Mouse (Mus musculus) heart, embryonic 14.5 days (tissue): ENCODE measurements around the gene Cerk. TPM values are rescaled to one million over a fixed set of nuclear protein-coding genes. Genes with fewer than 3 reads are reported as not detected.
A peak's percentile ranks its signal among the peaks of the same experiment; 100 is the strongest.
"Not testable (repeated sequence)": the region's sequence is repeated elsewhere in the genome, so short reads cannot be mapped to it uniquely, and the experiment has no call there.

Source experiments
- ATAC-seq: fragments of 200-750 bp; cut with Nextera tagmentation; 2 replicates; pipeline ENCODE4 v1.8.0; 2017; ENCODE audit warnings: low read depth, moderate TSS enrichment; ENCODE audit not compliant: insufficient number of reproducible peaks, insufficient read depth, low FRiP score
- H3K27ac ChIP-seq, 2 experiments: fragments of 200-500 bp in 1 of 2; fragments of 300-500 bp in 1 of 2; sonication (generic) in 1 of 2; replicated peaks in 1 of 2; 2 replicates each; pipeline ENCODE4 v1.5.1; 2012 to 2014; ENCODE audit warnings: low read depth in 2 of 2, low read length in 2 of 2, control low read depth in 1 of 2, mild to moderate bottlenecking in 1 of 2, mixed read lengths in 1 of 2; ENCODE audit not compliant: control insufficient read depth in 1 of 2, insufficient read depth in 1 of 2
- H3K27me3 ChIP-seq: fragments of 300-500 bp; sonication (generic); 2 replicates; pipeline ENCODE4 v1.6.1; 2014; ENCODE audit warnings: mild to moderate bottlenecking, low read length, control low read depth; ENCODE audit not compliant: control insufficient read depth, insufficient read depth
- H3K36me3 ChIP-seq: fragments of 300-500 bp; sonication (generic); 2 replicates; pipeline ENCODE4 v1.6.1; 2014; ENCODE audit warnings: mild to moderate bottlenecking, control low read depth, low read length, mixed read lengths; ENCODE audit not compliant: control insufficient read depth, insufficient read depth
- H3K4me1 ChIP-seq, 2 experiments: fragments of 200-500 bp in 1 of 2; fragments of 300-500 bp in 1 of 2; sonication (generic) in 1 of 2; 2 replicates each; pipeline ENCODE4 v1.6.1; 2012 to 2014; ENCODE audit warnings: low read length in 2 of 2, control low read depth in 1 of 2, mixed read lengths in 1 of 2; ENCODE audit not compliant: control insufficient read depth in 2 of 2, insufficient read depth in 2 of 2
- H3K4me2 ChIP-seq: fragments of 300-500 bp; sonication (generic); 2 replicates; pipeline ENCODE4 v1.6.1; 2014; ENCODE audit warnings: mild to moderate bottlenecking, low read length
- H3K4me3 ChIP-seq, 2 experiments: fragments of 200-500 bp in 1 of 2; fragments of 300-500 bp in 1 of 2; sonication (generic) in 1 of 2; 2 replicates each; pipeline ENCODE4 v1.5.1; 2012 to 2014; ENCODE audit warnings: low read length in 2 of 2, mild to moderate bottlenecking in 2 of 2, control low read depth in 1 of 2, low read depth in 1 of 2, moderate library complexity in 1 of 2; ENCODE audit not compliant: control insufficient read depth in 1 of 2, insufficient read depth in 1 of 2
- H3K9ac ChIP-seq: fragments of 300-500 bp; sonication (generic); 2 replicates; pipeline ENCODE4 v1.6.1; 2014; ENCODE audit warnings: mild to moderate bottlenecking, low read length
- H3K9me3 ChIP-seq: fragments of 300-500 bp; sonication (generic); 2 replicates; pipeline ENCODE4 v1.6.1; 2016; ENCODE audit warnings: low read length, control low read depth; ENCODE audit not compliant: control insufficient read depth
- WGBS: fragments of 180-500 bp; shearing (Covaris S2); extraction: QIAGEN DNeasy Blood & Tissue Kit; methylation state at CpG from one replicate; pipeline ENCODE4 v1.1.7; 2014; 5-methylcytosine and 5-hydroxymethylcytosine counted together
- polyA plus RNA-seq: library from polyadenylated mRNA; unstranded; fragments of >200 nt; fragmentation: Nextera tagmentation; extraction: Ambion mirVana; gene quantifications from 2 replicates; pipeline ENCODE4 v1.2.1, GENCODE M21; 2014

Gene Cerk
- polyA plus RNA-seq, 1 experiment from 2014 or later, result 16.1 TPM

DNA sequence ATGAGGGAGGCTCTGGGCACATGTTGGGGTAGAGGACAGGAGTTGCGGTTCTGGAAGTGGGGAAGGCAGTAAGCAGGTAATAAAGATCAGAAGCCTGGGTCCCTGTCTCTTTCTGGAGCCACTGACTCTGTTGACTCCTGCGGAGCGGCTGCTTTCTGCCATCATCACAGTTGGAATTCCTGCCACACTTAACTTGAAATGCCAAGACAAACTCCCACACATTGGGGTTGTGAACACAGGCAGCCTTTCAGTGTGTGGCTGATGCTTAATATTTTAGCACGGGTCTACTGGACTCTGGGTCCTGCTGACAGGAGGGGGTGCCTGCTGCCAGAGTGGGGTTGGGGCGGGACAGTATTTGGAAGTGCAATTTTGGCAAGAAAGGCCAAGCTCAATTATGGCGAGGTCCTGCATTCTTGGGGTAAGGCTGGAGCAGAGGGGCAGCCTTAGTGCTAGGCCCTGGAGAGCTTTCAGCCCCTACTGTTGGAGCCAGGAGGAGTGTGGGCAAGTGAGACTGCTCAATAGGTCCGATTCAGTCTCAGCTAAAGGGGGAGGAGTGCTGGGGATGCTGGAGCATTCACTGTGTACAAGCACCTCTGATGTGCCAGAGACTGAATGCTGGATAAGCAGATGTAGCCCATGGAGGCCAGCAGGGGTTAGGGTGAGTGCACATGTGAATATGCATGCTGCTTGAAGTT lies 33.7 kb upstream of the Cerk start:
- H3K4me1 ChIP-seq, result peaks cover 5% of the 10 kb centered on the region in 2 experiments
- no peak overlapping the region for H3K4me2 ChIP-seq
- H3K9me3 ChIP-seq, result no peaks in the 10 kb centered on the region
- no peak overlapping the region for H3K4me3 ChIP-seq
- no peak overlapping the region for H3K27ac ChIP-seq
- no peaks in the 10 kb centered on the region for H3K36me3 ChIP-seq
- no peak overlapping the region for H3K9ac ChIP-seq
- no peak for ATAC-seq
- 68% methylated on average over 7 of the region's 7 CpGs for WGBS
- H3K27me3 ChIP-seq, result no peaks in the 10 kb centered on the region

DNA sequence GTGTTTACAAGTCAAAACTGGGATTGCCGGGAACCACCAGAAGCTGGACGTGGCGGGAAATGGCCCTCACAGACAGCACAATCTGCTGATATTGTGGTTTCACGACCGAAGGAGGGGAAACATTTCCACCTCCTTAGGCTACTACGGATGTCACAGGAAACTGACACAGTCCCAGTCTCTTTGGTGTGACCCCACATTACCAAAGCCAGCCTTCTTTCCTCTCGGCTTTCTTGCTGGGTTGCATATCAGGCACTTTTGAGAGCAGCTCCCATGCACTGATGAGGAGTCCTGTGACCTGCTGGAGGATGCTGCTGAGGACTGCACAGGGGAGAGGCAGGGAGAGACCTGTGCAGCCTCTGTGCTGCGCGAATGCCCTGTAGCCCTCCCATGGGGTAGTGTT lies 30.7 kb upstream of the Cerk start:
- not testable (repeated sequence) for H3K9ac ChIP-seq, H3K27ac ChIP-seq, H3K4me3 ChIP-seq, H3K27me3 ChIP-seq, ATAC-seq, H3K36me3 ChIP-seq, H3K9me3 ChIP-seq, H3K4me2 ChIP-seq
- 82% methylated on average over 9 of the region's 9 CpGs for WGBS
- H3K4me1 ChIP-seq, result peaks cover 8 to 13% of the 10 kb centered on the region in 2 experiments

DNA sequence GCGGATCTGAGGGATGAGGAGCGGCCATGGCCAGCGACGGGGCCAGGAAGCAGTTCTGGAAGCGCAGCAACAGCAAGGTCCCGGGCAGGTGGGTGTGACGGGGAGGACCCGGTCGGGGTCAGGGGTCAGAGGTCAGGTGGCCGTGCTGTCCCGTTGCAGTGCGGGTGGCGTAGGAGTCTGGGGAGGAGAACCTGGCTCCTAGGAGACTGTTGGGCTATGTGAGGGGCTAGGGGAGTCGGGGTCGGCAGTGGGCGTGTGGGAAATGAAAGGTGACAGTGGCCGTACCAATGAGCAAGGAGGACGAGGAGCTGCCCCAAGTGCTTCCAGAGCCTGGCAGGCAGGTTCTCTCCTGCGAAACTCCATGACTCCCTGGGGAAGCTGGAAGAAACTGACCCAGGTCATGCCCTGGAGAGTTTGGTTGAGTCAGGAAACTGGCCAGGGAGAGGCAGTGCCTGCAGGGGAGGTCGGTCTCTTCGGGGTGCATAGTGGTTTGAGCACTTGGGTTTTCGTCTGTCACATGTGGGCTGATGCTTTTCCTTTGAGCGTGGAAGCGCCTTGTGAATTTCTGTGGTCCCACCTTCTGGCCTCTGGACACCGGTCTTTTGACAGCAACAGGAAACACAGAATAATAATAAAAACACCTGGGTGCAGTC lies 28.7 kb upstream of the Cerk start:
- WGBS, result 13% methylated on average over 25 of the region's 25 CpGs
- Histone ChIP-seq H3K27me3 (no peaks in the 10 kb centered on the region), H3K27ac (peak overlapping the region in 1 of 2 experiments; percentile 92; a peak in 2 of 4 replicates), H3K9ac (peak overlapping the region; percentile 84), H3K36me3 (0 out of 2 replicates have a peak, but pooled peaks cover 4% of the 10 kb centered on the region), H3K4me2 (peak overlapping the region; percentile 99), H3K4me1 (peaks cover 6 to 20% of the 10 kb centered on the region in 2 experiments), H3K9me3 (no peaks in the 10 kb centered on the region), H3K4me3 (peak overlapping the region; percentile 79 to 91)
- no peak for ATAC-seq

DNA sequence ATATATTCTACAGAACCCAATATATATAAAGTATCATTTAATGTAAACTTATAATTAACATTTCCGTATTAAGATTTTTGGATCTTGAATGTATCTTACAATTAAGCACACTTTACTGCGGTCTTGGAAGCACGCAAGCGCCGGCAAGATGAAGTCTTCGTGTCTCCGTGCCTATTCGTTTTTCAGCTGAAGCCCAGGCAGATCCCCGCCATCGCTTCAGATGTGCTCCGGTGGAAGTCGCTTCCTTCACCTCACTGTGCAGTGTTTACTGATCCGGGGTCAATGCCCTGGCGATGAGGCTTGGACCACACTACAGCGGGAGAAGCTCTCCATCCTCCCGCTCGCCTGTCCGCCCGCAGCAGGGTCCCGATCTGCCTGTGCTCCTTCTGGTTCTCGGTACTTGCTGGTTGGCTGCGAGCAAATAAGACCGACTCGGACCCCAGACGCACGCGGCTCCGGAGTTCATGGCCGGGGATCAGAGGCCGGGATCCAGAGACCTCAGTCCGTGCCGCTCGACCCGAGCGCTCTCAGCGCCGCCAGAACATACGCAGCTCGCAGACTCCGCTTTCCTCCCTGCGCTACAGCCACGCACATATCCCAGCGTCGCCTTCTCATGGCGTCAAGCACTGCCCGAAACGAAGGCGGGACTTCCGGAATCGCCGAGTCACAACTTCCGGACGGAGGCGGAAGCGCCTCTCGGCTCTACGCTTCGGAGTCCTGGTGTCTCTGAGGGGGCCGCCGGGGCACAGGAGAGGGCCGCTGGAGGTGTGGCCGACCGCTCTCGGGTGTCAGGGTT lies 28.0 kb upstream of the Cerk start, which contains the start of gene Tbc1d22a:
Gene Tbc1d22a (plus strand): TSS at position 707 of the 796 bp plus-strand sequence.
- H3K4me3 ChIP-seq, result peak within 1 kb of the TSS; percentile 79 to 91
- H3K36me3 ChIP-seq, result 0 out of 2 replicates have a peak, but pooled peaks cover 4% of the 10 kb centered on the region
- H3K4me1 ChIP-seq, result peaks cover 6 to 20% of the 10 kb centered on the region in 2 experiments
- peak; percentile 84 for ATAC-seq
- no peaks in the 10 kb centered on the region for H3K9me3 ChIP-seq
- peak within 1 kb of the TSS; percentile 84 for H3K9ac ChIP-seq
- under 1% methylated on average over 64 of the region's 64 CpGs for WGBS
- H3K27ac ChIP-seq, result peak within 1 kb of the TSS; percentile 85 to 92
- H3K4me2 ChIP-seq, result peak within 1 kb of the TSS; percentile 99
- no peaks in the 10 kb centered on the region for H3K27me3 ChIP-seq

DNA sequence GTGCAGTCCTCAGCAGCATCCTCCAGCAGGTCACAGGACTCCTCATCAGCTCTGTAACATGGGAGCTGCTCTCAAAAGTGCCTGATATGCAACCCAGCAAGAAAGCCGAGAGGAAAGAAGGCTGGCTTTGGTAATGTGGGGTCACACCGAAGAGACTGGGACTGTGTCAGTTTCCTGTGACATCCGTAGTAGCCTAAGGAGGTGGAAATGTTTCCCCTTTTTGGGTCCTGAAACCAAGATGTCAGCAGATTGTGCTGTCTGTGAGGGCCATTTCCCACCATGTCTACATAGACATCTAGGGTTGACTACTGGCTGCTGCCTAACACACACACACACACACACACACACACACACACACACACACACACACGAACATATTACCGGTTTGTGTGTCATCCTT lies 26.3 kb upstream of the Cerk start:
- 82% methylated on average over 5 of the region's 5 CpGs for WGBS
- peaks cover 6 to 20% of the 10 kb centered on the region in 2 experiments for H3K4me1 ChIP-seq
- not testable (repeated sequence) for H3K9ac ChIP-seq, H3K9me3 ChIP-seq, H3K4me2 ChIP-seq, H3K27ac ChIP-seq, H3K4me3 ChIP-seq, ATAC-seq, H3K27me3 ChIP-seq, H3K36me3 ChIP-seq

DNA sequence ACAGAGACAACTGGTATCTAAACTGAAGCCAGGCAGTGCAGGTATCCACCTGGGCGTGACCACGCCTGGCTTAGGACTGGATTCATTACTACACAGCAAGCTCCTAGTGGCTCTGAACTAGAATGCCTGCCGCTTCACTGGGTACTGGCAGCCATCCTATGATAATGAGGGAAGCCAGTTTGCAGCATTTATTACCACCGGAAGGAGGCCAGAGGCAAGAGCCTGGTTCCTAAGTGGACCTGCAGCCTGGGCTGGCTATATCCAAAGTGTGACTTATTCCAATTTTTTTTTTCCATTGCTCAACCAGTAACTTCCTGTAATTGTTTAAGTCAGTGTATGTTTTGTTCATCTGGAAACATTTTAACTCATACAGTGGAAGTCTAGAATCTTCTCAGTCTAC lies 20.4 kb upstream of the Cerk start:
- H3K27ac ChIP-seq, result peak overlapping the region; percentile 68 to 73; a peak in 3 of 4 replicates
- no peak for ATAC-seq
- H3K4me1 ChIP-seq, result peaks cover 7 to 11% of the 10 kb centered on the region in 2 experiments; a peak in 2 of 4 replicates
- H3K4me3 ChIP-seq, result no peak overlapping the region
- H3K9me3 ChIP-seq, result no peaks in the 10 kb centered on the region
- no peaks in the 10 kb centered on the region for H3K27me3 ChIP-seq
- H3K4me2 ChIP-seq, result no peak overlapping the region
- 0 out of 2 replicates have a peak, but pooled peaks cover under 1% of the 10 kb centered on the region for H3K36me3 ChIP-seq
- WGBS, result 58% methylated on average over 4 of the region's 4 CpGs
- H3K9ac ChIP-seq, result no peak overlapping the region

DNA sequence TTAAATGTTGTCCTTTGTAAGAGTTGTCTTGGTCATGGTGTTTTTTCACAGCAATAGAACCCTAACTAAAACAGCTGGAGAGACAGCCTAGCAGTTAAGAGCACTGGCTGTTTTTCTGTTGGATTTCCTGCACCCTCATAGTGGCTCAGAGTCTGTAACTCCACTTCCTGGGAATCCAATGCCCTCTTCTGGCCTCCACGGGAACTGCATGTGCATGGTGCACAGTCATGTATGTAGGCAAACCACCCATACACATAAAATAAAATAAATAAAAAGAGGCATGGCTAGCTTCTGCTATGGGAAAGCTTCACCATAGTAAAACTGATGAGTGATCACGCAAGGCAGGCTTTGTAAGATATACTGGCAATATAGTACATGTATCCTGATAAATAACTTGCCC lies 19.4 kb upstream of the Cerk start:
- Histone ChIP-seq H3K4me1 (peaks cover 1 to 11% of the 10 kb centered on the region in 2 experiments; a peak in 2 of 4 replicates), H3K9ac (no peak overlapping the region), H3K27me3 (no peaks in the 10 kb centered on the region), H3K9me3 (no peaks in the 10 kb centered on the region), H3K4me3 (no peak overlapping the region), H3K4me2 (no peak overlapping the region), H3K36me3 (no peaks in the 10 kb centered on the region), H3K27ac (no peak overlapping the region)
- ATAC-seq, result no peak
- WGBS, result 51% methylated on average over 2 of the region's 2 CpGs
